Mouse (Mus musculus) kidney, adult 2 months (tissue): Measurements from ENCODE around the gene Maml3. TPM values are rescaled to one million over a fixed set of nuclear protein-coding genes. Genes with fewer than 3 reads are reported as not detected.
A peak's percentile ranks its signal among the peaks of the same experiment; 100 is the strongest.

ENCODE experiments used
- DNase-seq: peaks from one replicate; pipeline ENCODE4 v3.0.0; 2021
- H3K27ac ChIP-seq: fragments of 200-500 bp; 2 replicates; pipeline ENCODE4 v1.5.1; 2012; ENCODE audit warnings: low read depth, low read length, control low read depth, inconsistent platforms; ENCODE audit not compliant: insufficient read depth
- H3K27me3 ChIP-seq: fragments of 200-500 bp; replicated peaks from 2 replicates; pipeline ENCODE4 v1.6.1; 2012; ENCODE audit warnings: mild to moderate bottlenecking, moderate library complexity, low read length, inconsistent platforms; ENCODE audit not compliant: control insufficient read depth, insufficient read depth
- H3K36me3 ChIP-seq: fragments of 200-500 bp; 2 replicates; pipeline ENCODE4 v1.6.1; 2012; ENCODE audit warnings: mild to moderate bottlenecking, moderate library complexity, low read length, inconsistent platforms; ENCODE audit not compliant: control insufficient read depth, insufficient read depth
- H3K4me1 ChIP-seq: fragments of 200-500 bp; 2 replicates; pipeline ENCODE4 v1.6.1; 2011; ENCODE audit warnings: low read length; ENCODE audit not compliant: control insufficient read depth, insufficient read depth
- H3K4me3 ChIP-seq: fragments of 200-500 bp; 2 replicates; pipeline ENCODE4 v1.5.1; 2011; ENCODE audit warnings: mild to moderate bottlenecking, low read depth, low read length, control low read depth; ENCODE audit not compliant: insufficient read depth
- CTCF ChIP-seq: fragments of 200-500 bp; conservative IDR thresholded peaks from 2 replicates; pipeline ENCODE4 v1.5.1; 2011; ENCODE audit warnings: low read depth, mild to moderate bottlenecking, control low read depth, low read length, moderate library complexity, mixed read lengths; ENCODE audit not compliant: insufficient read depth, insufficient read length
- POLR2A ChIP-seq: fragments of 200-500 bp; IDR thresholded peaks from one replicate; pipeline ENCODE4 v1.6.1; 2011; ENCODE audit warnings: low read depth, low read length, control low read depth
- WGBS: fragments of 180-500 bp; shearing (Covaris S2); methylation state at CpG from one replicate; pipeline ENCODE4 v1.1.7; 2018; 5-methylcytosine and 5-hydroxymethylcytosine counted together
- polyA plus RNA-seq: library from polyadenylated mRNA; depleted of rRNA; stranded (reverse); fragments of >200 nt; gene quantifications from 2 replicates; pipeline ENCODE4 v1.2.3, GENCODE M21; 2012

Gene Maml3
- polyA plus RNA-seq, 1 experiment = 3.6 TPM

DNA sequence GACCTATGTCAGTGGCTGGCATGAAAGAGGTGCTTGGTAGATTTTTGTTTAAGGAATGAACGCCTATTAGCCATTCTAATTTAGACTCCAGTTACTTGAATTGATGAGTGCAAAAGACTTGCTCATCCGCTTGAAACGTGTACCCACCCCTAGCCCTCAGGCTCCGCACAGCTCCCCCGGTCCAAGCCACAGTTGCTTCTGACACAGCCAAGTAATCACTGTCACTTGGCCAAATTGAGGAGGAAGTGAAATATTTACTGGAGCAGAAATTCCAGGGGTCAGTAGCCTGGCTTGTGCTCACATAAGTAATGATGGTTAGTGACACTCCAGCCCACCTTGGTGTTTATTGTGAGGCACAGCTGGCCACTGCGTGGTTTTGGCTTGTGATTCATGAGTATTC lies 308.0 kb downstream of the Maml3 start:
- H3K27ac ChIP-seq = peak overlapping the region; percentile 48
- peak; percentile 59 for DNase-seq
- no peak for TF ChIP-seq POLR2A
- no peak for TF ChIP-seq CTCF

DNA sequence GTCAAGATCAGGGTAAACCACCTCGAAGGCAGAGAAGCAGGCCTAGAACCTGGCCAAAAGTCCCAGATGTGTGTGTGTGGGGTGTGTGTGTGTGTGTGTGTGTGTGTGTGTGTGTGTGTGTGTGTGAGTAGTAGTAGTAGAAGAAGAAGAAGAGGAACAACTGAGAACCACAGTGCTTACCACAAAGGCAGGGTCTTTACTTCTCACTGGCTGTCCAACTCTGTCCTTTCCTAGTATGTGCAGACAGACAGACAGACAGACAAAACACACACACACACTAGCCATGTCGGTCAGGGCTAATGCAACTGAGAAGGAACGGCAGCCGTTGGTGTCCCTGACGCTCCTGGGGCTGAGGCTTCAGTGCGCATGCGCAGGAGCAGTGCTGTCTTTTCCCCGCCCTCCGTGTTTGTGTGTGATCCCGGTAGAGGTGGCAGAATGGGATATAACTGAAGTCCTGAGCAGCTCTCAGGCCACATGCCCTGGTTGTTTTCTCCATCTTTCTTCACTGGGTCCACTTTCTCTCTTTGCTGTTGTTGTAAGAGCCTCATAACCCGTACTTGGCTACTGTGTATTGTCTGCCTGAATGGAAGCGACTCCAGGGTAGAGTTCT lies 308.6 kb downstream of the Maml3 start:
- WGBS = 53% methylated on average over 12 of the region's 12 CpGs
- Histone ChIP-seq H3K4me3 (peak overlapping the region; percentile 36), H3K4me1 (peaks cover 9% of the 10 kb centered on the region; the same call in 1 of the 2 replicates), H3K36me3 (no peaks in the 10 kb centered on the region), H3K27ac (peak overlapping the region; percentile 48), H3K27me3 (no peaks in the 10 kb centered on the region)
- TF ChIP-seq CTCF (no peak), POLR2A (peak; percentile 2)
- DNase-seq = peak; percentile 67

More for the DNA sequence above, 308.0 kb downstream of the Maml3 start:
- H3K36me3 ChIP-seq = no peaks in the 10 kb centered on the region
- H3K27me3 ChIP-seq = no peaks in the 10 kb centered on the region
- 21% methylated on average over 6 of the region's 6 CpGs for WGBS
- no peak overlapping the region for H3K4me3 ChIP-seq
- H3K4me1 ChIP-seq = peaks cover 9% of the 10 kb centered on the region; the same call in 1 of the 2 replicates

DNA sequence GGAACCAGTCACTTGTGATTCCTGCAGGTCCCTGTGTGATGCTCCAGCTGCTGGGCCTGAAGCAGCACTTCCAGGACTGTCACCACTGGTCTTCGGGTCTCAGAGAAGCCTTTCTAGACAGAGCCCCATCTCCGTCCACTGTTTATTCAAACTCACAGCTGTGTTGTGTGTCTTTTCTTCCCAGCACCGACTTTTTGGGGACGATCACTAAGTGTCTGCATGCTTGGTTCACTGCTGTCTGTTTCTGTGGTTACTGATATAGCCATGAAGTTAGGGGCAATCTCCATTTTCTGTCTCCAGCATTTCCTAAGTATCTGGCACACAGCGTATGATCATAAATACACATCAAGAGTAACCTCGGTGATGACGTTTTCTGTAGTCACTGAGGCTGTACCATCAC lies 313.3 kb downstream of the Maml3 start:
- 77% methylated on average over 7 of the region's 7 CpGs for WGBS
- H3K27ac ChIP-seq = no peak overlapping the region
- H3K36me3 ChIP-seq = no peaks in the 10 kb centered on the region
- no peak overlapping the region for H3K4me3 ChIP-seq
- DNase-seq = no peak
- no peak for TF ChIP-seq CTCF
- TF ChIP-seq POLR2A = no peak
- no peaks in the 10 kb centered on the region for H3K27me3 ChIP-seq
- H3K4me1 ChIP-seq = peaks cover 4% of the 10 kb centered on the region; the same call in 1 of the 2 replicates

DNA sequence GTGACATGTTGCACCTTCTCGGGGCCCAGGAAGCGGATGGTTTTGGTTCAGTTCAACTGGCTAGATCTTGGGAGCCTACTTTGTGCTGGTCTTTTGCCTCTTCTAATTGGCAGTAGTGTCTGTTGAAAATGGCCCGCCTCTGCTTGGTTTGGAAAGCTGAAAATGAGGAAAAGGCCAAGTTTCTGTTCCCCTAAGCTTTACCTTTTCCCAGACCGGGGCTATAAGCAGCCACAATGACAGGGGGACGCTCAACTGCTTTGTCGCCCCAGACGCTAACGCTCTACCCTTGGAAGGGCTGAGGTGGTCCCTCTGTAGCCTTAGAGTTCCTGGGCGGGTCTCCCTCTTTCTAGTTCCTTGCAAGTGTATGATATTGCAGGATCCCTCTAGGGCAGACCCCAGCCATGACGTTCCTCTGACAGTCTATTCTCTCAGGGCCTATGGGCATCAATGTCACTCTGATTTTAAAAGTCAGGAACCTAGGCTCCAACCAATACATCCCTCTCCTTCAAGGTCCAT lies 315.4 kb downstream of the Maml3 start:
- no peaks in the 10 kb centered on the region for H3K4me1 ChIP-seq
- no peaks in the 10 kb centered on the region for H3K27me3 ChIP-seq
- peak overlapping the region; percentile 75 for H3K27ac ChIP-seq
- H3K36me3 ChIP-seq = no peaks in the 10 kb centered on the region
- no peak for DNase-seq
- 83% methylated on average over 10 of the region's 10 CpGs for WGBS
- TF ChIP-seq POLR2A (no peak), CTCF (no peak)
- H3K4me3 ChIP-seq = peak overlapping the region; percentile 48; the same call in 1 of the 2 replicates

DNA sequence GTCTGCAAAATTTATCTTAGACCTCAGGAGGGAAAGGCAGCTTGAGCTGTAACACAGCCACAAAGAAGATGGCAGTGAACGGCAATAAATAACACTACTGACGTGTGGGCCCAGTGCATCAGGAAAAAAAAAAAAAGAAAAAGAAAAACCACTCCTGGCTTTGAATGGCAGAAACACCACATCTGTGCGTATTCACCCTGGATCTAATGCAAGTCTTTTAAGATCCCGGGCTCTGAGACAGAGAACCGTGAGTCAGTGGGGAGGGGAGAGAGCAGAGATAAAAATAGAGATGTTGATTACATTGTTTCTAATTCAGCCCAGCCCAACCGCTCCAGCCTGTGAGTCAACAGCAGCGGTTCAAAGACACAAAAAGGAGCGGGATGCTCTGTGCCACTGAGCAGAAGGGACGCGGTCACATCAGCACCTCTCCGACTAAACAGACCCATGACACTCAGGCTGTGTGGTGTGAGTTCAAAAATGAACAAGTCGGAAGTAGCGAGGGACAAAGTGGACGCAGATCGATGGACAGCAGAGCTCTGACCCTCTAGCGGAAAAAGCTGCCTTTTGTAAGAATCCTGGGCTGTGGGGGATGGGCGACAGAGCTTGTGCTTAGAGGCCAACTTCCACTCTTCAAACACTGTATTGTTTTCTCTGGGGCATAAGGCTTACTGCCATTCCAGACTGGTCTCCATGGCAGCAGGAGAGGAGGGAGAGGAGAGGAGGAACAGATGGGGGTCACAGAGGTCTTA lies 316.1 kb downstream of the Maml3 start:
- H3K27me3 ChIP-seq = no peaks in the 10 kb centered on the region
- peak overlapping the region; percentile 75 for H3K27ac ChIP-seq
- peak overlapping the region; percentile 48 for H3K4me3 ChIP-seq
- 14% methylated on average over 17 of the region's 17 CpGs for WGBS
- DNase-seq = peak; percentile 48
- no peaks in the 10 kb centered on the region for H3K36me3 ChIP-seq
- H3K4me1 ChIP-seq = no peaks in the 10 kb centered on the region
- TF ChIP-seq POLR2A (no peak), CTCF (no peak)

DNA sequence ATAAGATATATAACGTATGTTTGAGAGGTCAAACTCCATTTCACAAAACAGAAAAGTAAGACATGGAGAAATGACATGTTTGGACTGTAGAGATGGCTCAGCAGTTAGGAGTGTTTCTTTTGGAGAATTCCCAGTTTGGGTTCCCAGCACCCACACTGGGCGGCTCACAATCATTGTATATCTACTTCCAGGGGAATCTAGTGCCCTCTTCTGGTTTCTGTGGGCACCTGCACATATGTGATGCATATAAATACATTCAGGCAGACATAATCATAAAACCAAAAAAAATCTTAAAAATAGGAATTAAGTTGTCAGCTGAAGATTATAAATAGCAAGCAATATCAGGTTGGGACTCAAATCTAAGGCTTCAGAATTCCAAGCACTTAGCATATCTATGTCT lies 316.9 kb downstream of the Maml3 start:
- Histone ChIP-seq H3K4me3 (no peak overlapping the region), H3K27ac (no peak overlapping the region), H3K27me3 (no peaks in the 10 kb centered on the region), H3K4me1 (no peaks in the 10 kb centered on the region), H3K36me3 (no peaks in the 10 kb centered on the region)
- no peak for DNase-seq
- no peak for TF ChIP-seq POLR2A
- no peak for TF ChIP-seq CTCF
- WGBS = 98% methylated on average over 2 of the region's 2 CpGs

DNA sequence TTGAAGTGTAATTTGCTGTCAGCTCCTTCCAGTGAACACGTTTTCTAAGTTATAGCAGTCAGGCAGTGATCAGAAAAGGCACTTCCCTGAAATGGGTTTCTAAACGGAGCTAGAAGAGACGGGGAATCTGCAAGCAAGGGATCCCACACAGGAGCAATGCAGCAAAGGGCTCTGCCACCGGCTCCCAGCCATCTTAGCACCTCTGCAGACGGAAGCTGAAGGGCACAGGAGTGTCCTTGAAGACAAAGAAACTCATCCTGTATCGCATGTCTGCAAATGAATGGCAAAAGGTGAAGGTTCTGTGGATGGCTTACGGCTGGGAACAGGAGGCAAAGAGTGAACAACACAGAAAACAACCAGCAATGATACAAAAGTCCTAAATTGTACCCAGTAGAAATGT lies 319.1 kb downstream of the Maml3 start:
- TF ChIP-seq POLR2A = no peak
- no peak for TF ChIP-seq CTCF
- no peaks in the 10 kb centered on the region for H3K27me3 ChIP-seq
- 86% methylated on average over 7 of the region's 7 CpGs for WGBS
- no peak for DNase-seq
- no peaks in the 10 kb centered on the region for H3K36me3 ChIP-seq
- no peak overlapping the region for H3K27ac ChIP-seq
- H3K4me3 ChIP-seq = no peak overlapping the region
- no peaks in the 10 kb centered on the region for H3K4me1 ChIP-seq
